Mouse (Mus musculus) liver, adult (tissue): Measurements from ENCODE around the gene Nat14.

Experiments used
- GATA4 ChIP-seq: IDR thresholded peaks from 2 replicates; pipeline ENCODE4 v1.6.1; 2014; ENCODE audit warnings: mild to moderate bottlenecking, low read length; ENCODE audit not compliant: insufficient replicate concordance

Nat14 gene

GRCm38 (mm10) chr7:4915669-4916416 is 6.0 kb upstream of the Nat14 start:
- no peak for TF ChIP-seq GATA4

GRCm38 (mm10) chr7:4917494-4917893 is 4.3 kb upstream of the Nat14 start:
- TF ChIP-seq GATA4, result no peak

DNA sequence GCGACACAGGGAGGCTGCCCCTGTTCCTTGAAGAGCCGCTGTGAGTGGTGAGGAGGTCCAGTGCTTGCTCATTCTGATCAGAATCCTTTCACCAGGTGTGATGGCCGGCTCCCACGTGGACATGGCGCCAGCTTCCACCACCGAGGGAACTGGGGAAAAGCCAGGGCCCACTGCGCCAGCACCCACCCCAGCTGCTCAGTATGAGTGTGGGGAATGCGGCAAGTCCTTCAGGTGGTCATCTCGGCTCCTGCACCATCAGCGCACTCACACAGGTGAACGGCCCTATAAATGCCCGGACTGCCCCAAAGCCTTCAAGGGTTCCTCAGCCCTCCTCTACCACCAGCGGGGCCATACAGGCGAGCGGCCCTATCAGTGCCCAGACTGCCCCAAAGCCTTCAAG is 3.1 kb upstream of the Nat14 start:
- no peak for TF ChIP-seq GATA4

DNA sequence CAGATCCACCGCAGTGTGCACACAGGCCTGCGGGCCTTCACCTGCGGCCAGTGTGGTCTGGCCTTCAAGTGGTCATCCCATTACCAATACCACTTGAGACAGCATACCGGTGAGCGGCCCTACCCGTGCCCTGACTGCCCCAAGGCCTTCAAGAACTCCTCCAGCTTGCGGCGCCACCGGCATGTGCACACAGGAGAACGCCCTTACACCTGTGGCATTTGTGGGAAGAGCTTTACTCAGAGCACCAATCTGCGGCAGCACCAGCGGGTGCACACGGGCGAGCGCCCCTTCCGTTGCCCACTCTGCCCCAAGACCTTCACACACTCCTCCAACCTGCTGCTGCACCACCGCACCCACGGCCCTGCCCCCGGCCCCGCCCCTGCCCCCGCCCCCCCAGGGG is 2.7 kb upstream of the Nat14 start:
- TF ChIP-seq GATA4, result no peak

- TF ChIP-seq GATA4, result no peak
Measured at GRCm38 (mm10) chr7:4919971-4920370, 1.9 kb upstream of the Nat14 start.

DNA sequence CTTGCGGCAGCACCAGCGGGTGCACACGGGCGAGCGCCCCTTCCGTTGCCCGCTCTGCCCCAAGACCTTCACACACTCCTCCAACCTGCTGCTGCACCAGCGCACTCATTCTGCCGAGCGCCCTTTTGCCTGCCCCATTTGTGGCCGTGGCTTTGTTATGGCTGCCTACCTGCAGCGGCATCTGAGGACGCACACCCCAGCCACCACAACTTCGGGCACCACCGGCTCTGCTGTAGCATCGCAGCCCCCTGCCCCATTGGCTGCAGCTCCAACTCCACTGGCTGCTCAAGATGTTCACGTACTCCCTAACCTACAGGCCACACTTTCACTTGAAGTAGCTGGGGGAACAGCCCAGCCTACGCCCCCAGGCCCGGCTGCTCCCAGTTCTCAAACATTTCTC is 1.3 kb upstream of the Nat14 start:
- TF ChIP-seq GATA4, result no peak

- no peak for TF ChIP-seq GATA4
Measured at GRCm38 (mm10) chr7:4920976-4921823, 628 bp upstream of the Nat14 start.

DNA sequence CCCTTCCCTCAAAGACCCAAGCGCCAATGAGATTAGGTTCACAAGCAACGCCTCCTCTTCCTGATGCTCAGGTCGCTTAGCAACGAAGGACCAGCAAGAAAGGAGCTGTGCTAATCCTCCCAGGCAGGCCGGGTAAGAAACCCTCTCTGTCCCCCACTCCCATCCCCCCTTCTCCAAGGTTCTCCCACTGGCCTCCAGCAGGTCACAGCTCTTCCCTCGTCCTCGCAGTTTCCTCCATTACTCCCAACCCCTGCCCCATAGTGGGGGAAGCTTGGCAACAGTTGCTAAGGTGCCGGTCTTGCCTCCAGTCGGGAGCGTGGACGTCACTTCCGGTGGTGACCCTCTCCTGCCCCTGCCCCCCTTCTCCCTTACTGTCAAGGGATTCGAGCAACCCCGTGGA is 680 bp downstream of the Nat14 start:
- TF ChIP-seq GATA4, result no peak

GRCm38 (mm10) chr7:4922931-4923565 is 1.2 kb downstream of the Nat14 start:
- no peak for TF ChIP-seq GATA4

DNA sequence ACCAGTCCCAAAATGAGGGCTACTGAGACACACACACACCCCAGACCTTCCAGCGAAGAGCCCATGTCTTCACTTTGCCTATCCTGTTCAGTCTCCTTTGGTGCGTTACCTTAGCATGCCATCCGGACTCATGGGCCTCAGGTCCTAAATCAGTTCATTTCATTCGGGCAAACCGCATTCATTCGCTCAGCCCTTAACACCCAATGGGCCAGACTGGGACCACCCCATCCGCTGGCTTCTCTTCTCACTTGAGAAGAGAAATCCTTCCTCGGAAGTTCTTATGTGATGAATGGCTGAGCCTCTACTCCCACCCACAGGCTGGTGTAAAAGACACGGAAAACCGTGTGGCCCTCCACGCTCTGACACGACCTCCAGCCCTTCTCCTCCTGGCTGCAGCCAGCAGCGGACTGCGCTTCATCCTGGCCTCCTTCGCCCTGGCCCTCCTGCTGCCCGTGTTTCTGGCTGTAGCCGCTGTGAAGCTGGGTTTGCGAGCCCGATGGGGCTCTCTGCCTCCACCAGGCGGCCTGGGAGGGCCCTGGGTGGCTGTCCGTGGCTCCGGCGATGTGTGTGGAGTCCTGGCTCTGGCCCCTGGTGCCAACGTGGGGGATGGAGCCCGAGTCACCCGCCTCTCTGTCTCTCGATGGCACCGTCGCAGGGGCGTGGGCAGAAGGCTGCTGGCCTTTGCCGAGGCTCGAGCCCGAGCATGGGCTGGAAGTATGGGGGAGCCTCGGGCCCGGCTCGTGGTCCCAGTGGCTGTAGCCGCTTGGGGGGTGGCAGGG is 1.9 kb downstream of the Nat14 start:
- no peak for TF ChIP-seq GATA4

DNA sequence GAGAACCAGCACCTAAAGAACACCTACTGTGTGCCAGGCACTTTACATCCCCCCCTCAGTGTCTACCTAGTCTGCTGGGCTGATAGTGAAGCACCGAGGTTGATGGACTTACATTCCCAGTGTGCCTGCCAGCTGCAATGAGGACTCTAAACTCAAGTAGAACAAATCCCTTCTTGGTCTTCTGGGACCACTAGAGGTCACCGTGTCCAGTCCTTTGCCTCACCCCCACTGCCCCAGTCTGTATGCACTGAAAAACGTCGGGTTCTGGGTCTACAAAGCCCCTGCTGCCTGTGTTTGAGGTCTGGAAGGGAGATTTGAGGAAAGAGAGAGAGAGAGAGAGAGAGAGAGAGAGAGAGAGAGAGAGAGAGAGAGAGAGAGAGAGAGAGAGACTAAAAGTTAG is 2.7 kb downstream of the Nat14 start:
- no peak for TF ChIP-seq GATA4

GRCm38 (mm10) chr7:4924891-4925301 is 3.1 kb downstream of the Nat14 start:
- no peak for TF ChIP-seq GATA4

DNA sequence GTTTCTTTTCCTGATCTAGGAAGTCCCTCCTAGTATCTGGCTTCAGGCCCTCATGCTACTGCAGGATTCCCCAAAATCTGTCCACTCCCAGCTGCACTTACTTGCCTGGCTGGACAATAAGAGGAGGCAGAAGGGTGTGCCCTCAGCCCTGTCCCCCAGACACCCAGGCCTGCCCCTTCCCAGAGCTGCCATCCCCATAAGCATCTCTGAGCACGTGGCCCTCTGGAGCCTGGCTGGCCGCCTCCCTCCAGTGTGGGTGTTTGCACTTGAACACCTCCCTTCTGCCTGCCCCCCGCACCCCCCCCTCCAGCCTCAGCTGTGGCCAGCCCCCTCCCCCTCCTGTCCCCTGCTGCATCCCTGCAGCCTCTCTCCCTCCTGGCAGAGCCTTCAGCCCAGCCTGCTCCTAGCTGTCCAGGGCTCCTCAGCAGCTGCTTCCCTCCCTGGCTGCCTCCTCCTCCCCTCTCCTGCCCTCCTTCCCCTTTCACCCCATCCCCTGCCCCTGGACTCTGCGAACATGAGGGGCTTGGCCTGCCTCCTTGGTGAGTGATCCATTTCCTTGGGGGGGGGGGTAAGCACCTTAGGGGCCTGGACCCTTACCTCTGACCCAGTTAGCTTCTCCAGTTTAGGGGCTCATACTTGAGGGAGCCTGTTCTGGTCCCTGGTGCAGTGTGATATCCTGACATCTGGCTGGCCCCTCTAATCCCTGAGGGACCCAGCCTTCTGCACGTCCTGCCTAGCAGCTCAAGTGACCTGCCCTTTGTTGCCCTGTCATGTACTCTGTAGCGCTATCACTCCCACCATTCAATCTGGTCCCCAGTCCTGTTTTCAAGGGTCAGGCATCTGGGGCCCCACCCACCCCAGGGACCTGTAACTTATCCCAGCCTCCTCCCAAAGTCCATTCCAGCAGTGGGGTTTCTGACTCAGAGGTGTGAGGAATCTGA is 3.9 kb downstream of the Nat14 start, which contains the start of gene Ssc5d:
TSS of gene Ssc5d (plus strand) at position 345 of the 941 bp plus-strand sequence.
- no peak for TF ChIP-seq GATA4

DNA sequence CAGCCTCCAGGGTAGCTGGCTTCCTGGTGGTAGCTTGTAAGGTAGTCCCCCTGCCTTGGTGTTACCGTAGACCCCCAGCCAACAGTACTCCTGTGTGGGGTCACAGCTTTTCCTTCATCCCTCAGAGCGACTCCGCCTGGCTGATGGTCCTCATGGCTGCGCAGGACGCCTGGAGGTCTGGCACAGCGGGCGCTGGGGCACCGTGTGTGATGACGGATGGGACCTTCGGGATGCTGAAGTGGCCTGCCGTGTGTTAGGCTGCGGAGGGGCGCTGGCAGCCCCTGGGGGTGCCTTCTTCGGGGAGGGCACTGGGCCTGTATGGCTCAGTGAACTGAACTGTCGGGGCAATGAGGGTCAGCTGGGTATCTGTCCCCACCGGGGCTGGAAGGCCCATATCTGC is 5.0 kb downstream of the Nat14 start:
- no peak for TF ChIP-seq GATA4
